In genomic region chr4:145151103-145151486, GRCm38 (mm10) we compare ENCODE assay signal across 18 mouse cellular contexts. TPM values are rescaled to one million over a fixed set of nuclear protein-coding genes. Genes with fewer than 3 reads are reported as not detected.
DNase-seq lines count a peak whose midpoint lies in the region; TF ChIP-seq lines count a peak whose summit lies in the region.
"Had no signal": no experiment of that assay in that cellular context is flagged by ENCODE, and none has a peak within 500 bp of the region (broad histone marks: within the 10 kb centered on the region; RNA-seq: fewer than 3 reads in every experiment).

No protein-coding gene starts in this region.

- H3K9me3 ChIP-seq in CH12.LX (replicated peaks; ENCODE audit: low read length), result no peaks in the 10 kb centered on the region
- H3K9me3 ChIP-seq: embryonic facial prominence, embryonic 13.5 days; embryonic facial prominence, embryonic 15.5 days; forebrain, embryonic 10.5 days; forebrain, embryonic 12.5 days had no signal

- no peak overlapping the region for H3K4me3 ChIP-seq in lung, adult 2 months (replicated peaks; ENCODE audit: extremely low read depth, low read depth, low read length)
- no peak overlapping the region for H3K4me3 ChIP-seq in CH12.LX (replicated peaks in 1 of 3; ENCODE audit: low read depth in 2 of 3, low read length in 2 of 3, poor library complexity in 1 of 3)
- H3K4me3 ChIP-seq in heart, adult 2 months, result no peak overlapping the region
- H3K4me3 ChIP-seq: embryonic facial prominence, embryonic 13.5 days; embryonic facial prominence, embryonic 15.5 days; erythroblast, embryonic 14.5 days; forebrain, embryonic 10.5 days; forebrain, embryonic 12.5 days had no signal

- TF ChIP-seq CTCF in lung, adult 2 months (IDR thresholded peaks at IDR 0.05; ENCODE audit: insufficient read depth, low read length), result no peak
- no peak for TF ChIP-seq CTCF in CH12.LX (conservative IDR thresholded peaks at IDR 0.05 in 1 of 2, IDR thresholded peaks at IDR 0.05 in 1 of 2; ENCODE audit: low read depth in 2 of 2, low read length in 2 of 2)
- TF ChIP-seq CTCF in heart, adult 2 months (IDR thresholded peaks at IDR 0.05), result no peak

- TF ChIP-seq RAD21 in CH12.LX (IDR thresholded peaks at IDR 0.05; ENCODE audit: low read depth, low read length), result no peak

- no peaks in the 10 kb centered on the region; the same call in 1 of the 2 replicates for H3K4me1 ChIP-seq in lung, adult 2 months (ENCODE audit: control insufficient read depth, insufficient read depth, low read length)
- H3K4me1 ChIP-seq in CH12.LX (ENCODE audit: control insufficient read depth in 1 of 2, insufficient read depth in 2 of 2), result peaks cover 7 to 44% of the 10 kb centered on the region in 2 experiments
- peaks cover 3% of the 10 kb centered on the region; the same call in 1 of the 2 replicates for H3K4me1 ChIP-seq in heart, adult 2 months (ENCODE audit: control insufficient read depth, insufficient read depth, low read length)
- H3K4me1 ChIP-seq: embryonic facial prominence, embryonic 13.5 days; embryonic facial prominence, embryonic 15.5 days; forebrain, embryonic 10.5 days; forebrain, embryonic 12.5 days had no signal

- no peak overlapping the region for H3K4me2 ChIP-seq in CH12.LX (ENCODE audit: insufficient read depth, low read depth, poor library complexity, severe bottlenecking)
- H3K4me2 ChIP-seq: embryonic facial prominence, embryonic 13.5 days; embryonic facial prominence, embryonic 15.5 days; forebrain, embryonic 12.5 days had no signal

- H3K9ac ChIP-seq in CH12.LX (ENCODE audit: insufficient read depth, low read depth), result no peak overlapping the region
- no peak overlapping the region for H3K9ac ChIP-seq in heart, adult 2 months (ENCODE audit: low read depth, low read length)
- H3K9ac ChIP-seq: embryonic facial prominence, embryonic 13.5 days; embryonic facial prominence, embryonic 15.5 days; forebrain, embryonic 12.5 days had no signal

- no peaks in the 10 kb centered on the region for H3K27me3 ChIP-seq in CH12.LX (replicated peaks)
- H3K27me3 ChIP-seq in splenic B cell, adult 2 months (ENCODE audit: control insufficient read depth, insufficient read depth, low read length, poor library complexity, severe bottlenecking), result no peaks in the 10 kb centered on the region
- H3K27me3 ChIP-seq in heart, adult 2 months (ENCODE audit: control insufficient read depth, insufficient read depth, low read length), result no peaks in the 10 kb centered on the region
- H3K27me3 ChIP-seq: embryonic facial prominence, embryonic 13.5 days; embryonic facial prominence, embryonic 15.5 days; forebrain, embryonic 12.5 days had no signal

- no peak for TF ChIP-seq POLR2A in lung, adult 2 months (IDR thresholded peaks at IDR 0.05; ENCODE audit: borderline replicate concordance, extremely low read depth, low read depth, low read length)
- no peak for TF ChIP-seq POLR2A in CH12.LX (IDR thresholded peaks at IDR 0.05; ENCODE audit: low read depth, low read length)
- no peak for TF ChIP-seq POLR2A in heart, adult 2 months (IDR thresholded peaks at IDR 0.05; ENCODE audit: insufficient read depth, low read depth, low read length)

- no peak overlapping the region for H3K27ac ChIP-seq in CH12.LX (ENCODE audit: insufficient read depth, low read depth)
- no peak overlapping the region for H3K27ac ChIP-seq in heart, adult 2 months
- H3K27ac ChIP-seq: embryonic facial prominence, embryonic 13.5 days; embryonic facial prominence, embryonic 15.5 days; forebrain, embryonic 10.5 days; forebrain, embryonic 12.5 days had no signal

- intact Hi-C loops in heart, adult 2 months (cut with DNase I), result loop anchor here (2.0 kb wide), 1 partner anchor 28 kb away; no protein-coding TSS in a partner anchor

- H3K79me2 ChIP-seq in CH12.LX (replicated peaks; ENCODE audit: control insufficient read depth, extremely low read depth, insufficient read depth, poor library complexity, severe bottlenecking), result no peaks in the 10 kb centered on the region
- H3K79me2 ChIP-seq in heart, adult 2 months (replicated peaks; ENCODE audit: control insufficient read depth, insufficient read depth, low read length), result peaks cover 1% of the 10 kb centered on the region; the same call in 1 of the 2 replicates

- TF ChIP-seq EP300 in CH12.LX (IDR thresholded peaks at IDR 0.05; ENCODE audit: low read length), result peak; percentile 53
- TF ChIP-seq EP300 in heart, adult 2 months (IDR thresholded peaks at IDR 0.05; ENCODE audit: insufficient read depth, low read depth, low read length), result no peak

- dilution Hi-C loops in CH12.LX (cut with MboI; ENCODE audit: extremely low pct_ligation_motif_present, extremely low pct_unique_long_range_greater_than_20kb, low sequenced_read_pairs), result no loop called here

- in situ Hi-C loops in CH12.LX (cut with MboI; ENCODE audit: low pct_ligation_motif_present, low pct_unique_long_range_greater_than_20kb, low sequenced_read_pairs), result loop anchor here (25.0 kb wide), 1 partner anchor 389 kb away; no protein-coding TSS in a partner anchor

- H3K36me3 ChIP-seq in CH12.LX (replicated peaks in 1 of 2; ENCODE audit: control insufficient read depth in 1 of 2, insufficient read depth in 1 of 2, low read length in 1 of 2), result peaks cover 45 to 80% of the 10 kb centered on the region in 2 experiments
- peaks cover 17% of the 10 kb centered on the region for H3K36me3 ChIP-seq in splenic B cell, adult 2 months (ENCODE audit: control insufficient read depth, insufficient read depth, low read length, poor library complexity, severe bottlenecking)
- peaks cover 11% of the 10 kb centered on the region for H3K36me3 ChIP-seq in heart, adult 2 months (ENCODE audit: control insufficient read depth, insufficient read depth, low read length)

- 85% methylated on average over 1 of the region's 1 CpGs for WGBS in lung, adult 2 months
- WGBS in heart, adult 2 months, result 70% methylated on average over 1 of the region's 1 CpGs

- peak; percentile 22 for DNase-seq in lung, adult 2 months
- DNase-seq in lung, postnatal 4 days, result no peak
- DNase-seq in spleen, postnatal 36 days (ENCODE audit: low spot score in 2 of 2), result peak; percentile 61 to 72
- no peak for DNase-seq in spleen, adult 12 weeks (ENCODE audit: low spot score)
- DNase-seq in CH12.LX (ENCODE audit: extremely low read depth), result peak; percentile 50
- peak; percentile 66 for DNase-seq in splenic B cell, adult 2 months (ENCODE audit: low read depth, low spot score)
- DNase-seq in frontal cortex, postnatal 14 days (ENCODE audit: low spot score in 2 of 2), result no peak
- no peak for DNase-seq in heart, adult 2 months
- DNase-seq: adrenal gland, adult 2 months; adrenal gland, postnatal 10 days; adrenal gland, postnatal 25 days; cerebellum, adult 11 months; embryo, embryonic 11 days had no signal

TF ChIP-seq in CH12.LX, 34 proteins besides CTCF, POLR2A, EP300 and RAD21:
- TF ChIP-seq IRF4 (IDR thresholded peaks at IDR 0.05; ENCODE audit: low read depth, low read length) (no peak), HCFC1 (IDR thresholded peaks at IDR 0.05; ENCODE audit: low read depth, low read length) (no peak), ETS1 (conservative IDR thresholded peaks at IDR 0.05; ENCODE audit: low read depth, low read length) (0 out of 2 replicates have a peak, but pooled peaks have one; percentile 12), ZKSCAN1 (IDR thresholded peaks at IDR 0.05; ENCODE audit: borderline replicate concordance, low read depth, low read length) (no peak), MAZ (IDR thresholded peaks at IDR 0.05; ENCODE audit: low read depth, low read length) (no peak)

RNA-seq across cellular contexts. Expression of gene Vps13d, which starts 43.7 kb away (rescaled TPM):
- 10.6 and 15.7 TPM in 2 replicates for polyA plus RNA-seq in lung, adult 2 months (2012; rRNA removed)
- total RNA-seq in CH12.LX (2012; rRNA removed) (9.7 and 10.8 TPM in 2 replicates), CH12.LX (2014; rRNA removed) (8.2 and 9.8 TPM in 2 replicates)
- polyA plus RNA-seq in CH12.LX (2012; ENCODE audit: insufficient read length, low read depth), result 9.4 and 9.6 TPM in 2 replicates
- 10 to 100 TPM; 65.8 to 77.1 TPM for total RNA-seq in heart, adult 2 months (2021)
- polyA plus RNA-seq in heart, adult 2 months (2012; rRNA removed), result 24.8 and 41.5 TPM in 2 replicates

Comparison
In these comparisons a context has a peak if more than half of its experiments do, and no peak if none do; other contexts are left out.
1. DNase-seq: peak in lung, adult 2 months (single experiment), spleen, postnatal 36 days (2 of 2), CH12.LX (single experiment) and splenic B cell, adult 2 months (single experiment); none in lung, postnatal 4 days (0 of 2), spleen, adult 12 weeks (single experiment), frontal cortex, postnatal 14 days (0 of 2) and heart, adult 2 months (0 of 2).